Mouse (Mus musculus): ENCODE results near the gene Gm4491.

DNA sequence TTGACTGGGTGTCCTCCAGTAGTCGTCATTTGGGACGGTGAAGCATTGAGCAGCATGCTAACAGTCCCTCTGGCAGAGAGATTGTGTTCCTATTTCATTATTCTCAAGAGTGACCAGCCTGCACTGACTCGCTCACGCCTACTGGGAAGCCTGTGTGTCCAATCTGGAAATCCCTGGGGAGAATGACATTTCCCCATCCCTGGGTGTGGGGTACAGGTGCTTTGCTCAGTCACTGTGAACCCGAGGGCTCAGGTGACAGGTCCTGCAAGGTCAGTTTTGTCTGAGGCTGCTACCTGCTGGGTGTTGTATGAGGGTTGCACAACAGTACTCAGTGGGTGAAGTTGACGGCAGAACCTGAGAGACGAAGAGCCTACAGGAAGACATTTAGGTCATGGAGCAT, 6.6 kb upstream of the Gm4491 start:
- TF ChIP-seq CTCF (IDR thresholded peaks at IDR 0.05; ENCODE audit: insufficient read depth, low read length) (no peak), POLR2A (IDR thresholded peaks at IDR 0.05; ENCODE audit: borderline replicate concordance, extremely low read depth, low read depth, low read length) (no peak)

Measured in lung, adult 2 months (tissue).